Mouse (Mus musculus) midbrain, embryonic 12.5 days (tissue): Measurements from ENCODE around the gene Gm45337. TPM values are rescaled to one million over a fixed set of nuclear protein-coding genes. Genes with fewer than 3 reads are reported as not detected.
"Not testable (repeated sequence)": the region's sequence is repeated elsewhere in the genome, so short reads cannot be mapped to it uniquely, and the experiment has no call there.

ENCODE experiments used
- ATAC-seq: fragments of 200-750 bp; cut with Nextera tagmentation; 2 replicates; pipeline ENCODE4 v1.8.0; 2017; ENCODE audit warnings: low read depth, moderate TSS enrichment, moderate library complexity; ENCODE audit not compliant: low FRiP score
- H3K27ac ChIP-seq: fragments of 300-500 bp; sonication (generic); replicated peaks from 2 replicates; pipeline ENCODE4 v1.5.1; 2016; ENCODE audit warnings: mild to moderate bottlenecking
- H3K27me3 ChIP-seq: fragments of 300-500 bp; sonication (generic); 2 replicates; pipeline ENCODE4 v1.6.1; 2016; ENCODE audit warnings: mild to moderate bottlenecking
- H3K36me3 ChIP-seq: fragments of 300-500 bp; sonication (generic); 2 replicates; pipeline ENCODE4 v1.6.1; 2016
- H3K4me1 ChIP-seq: fragments of 300-500 bp; sonication (generic); 2 replicates; pipeline ENCODE4 v1.6.1; 2016
- H3K4me2 ChIP-seq: fragments of 300-500 bp; sonication (generic); replicated peaks from 2 replicates; pipeline ENCODE4 v1.6.1; 2016; ENCODE audit warnings: mild to moderate bottlenecking, moderate library complexity
- H3K4me3 ChIP-seq: fragments of 300-500 bp; sonication (generic); 2 replicates; pipeline ENCODE4 v1.5.1; 2016; ENCODE audit warnings: mild to moderate bottlenecking
- H3K9ac ChIP-seq: fragments of 300-500 bp; sonication (generic); replicated peaks from 2 replicates; pipeline ENCODE4 v1.6.1; 2016; ENCODE audit warnings: mild to moderate bottlenecking, moderate library complexity
- H3K9me3 ChIP-seq: fragments of 300-500 bp; sonication (generic); 2 replicates; pipeline ENCODE4 v1.6.1; 2016; ENCODE audit warnings: mild to moderate bottlenecking
- WGBS: fragments of 180-500 bp; shearing (Covaris S2); methylation state at CpG from one replicate; pipeline ENCODE4 v1.1.7; 2016; 5-methylcytosine and 5-hydroxymethylcytosine counted together
- polyA plus RNA-seq: library from polyadenylated mRNA; unstranded; fragments of >200 nt; fragmentation: Nextera tagmentation; extraction: Ambion mirVana; gene quantifications from 2 replicates; pipeline ENCODE4 v1.2.1, GENCODE M21; 2016

The Gm45337 gene
- polyA plus RNA-seq, 1 experiment from 2014 or later = not detected

- H3K4me3 ChIP-seq = no peak overlapping the region
- H3K36me3 ChIP-seq = no peaks in the 10 kb centered on the region
- no peaks in the 10 kb centered on the region for H3K9me3 ChIP-seq
- 0% methylated on average over 1 of the region's 1 CpGs for WGBS
- H3K27me3 ChIP-seq = peaks cover 7% of the 10 kb centered on the region; the same call in 1 of the 2 replicates
- H3K27ac ChIP-seq = no peak overlapping the region
- no peak overlapping the region for H3K4me2 ChIP-seq
- ATAC-seq = no peak
- H3K4me1 ChIP-seq = no peaks in the 10 kb centered on the region
- no peak overlapping the region for H3K9ac ChIP-seq
Measured at GRCm38 (mm10) chr7:142146033-142146432, 1.6 kb upstream of the Gm45337 start.

DNA sequence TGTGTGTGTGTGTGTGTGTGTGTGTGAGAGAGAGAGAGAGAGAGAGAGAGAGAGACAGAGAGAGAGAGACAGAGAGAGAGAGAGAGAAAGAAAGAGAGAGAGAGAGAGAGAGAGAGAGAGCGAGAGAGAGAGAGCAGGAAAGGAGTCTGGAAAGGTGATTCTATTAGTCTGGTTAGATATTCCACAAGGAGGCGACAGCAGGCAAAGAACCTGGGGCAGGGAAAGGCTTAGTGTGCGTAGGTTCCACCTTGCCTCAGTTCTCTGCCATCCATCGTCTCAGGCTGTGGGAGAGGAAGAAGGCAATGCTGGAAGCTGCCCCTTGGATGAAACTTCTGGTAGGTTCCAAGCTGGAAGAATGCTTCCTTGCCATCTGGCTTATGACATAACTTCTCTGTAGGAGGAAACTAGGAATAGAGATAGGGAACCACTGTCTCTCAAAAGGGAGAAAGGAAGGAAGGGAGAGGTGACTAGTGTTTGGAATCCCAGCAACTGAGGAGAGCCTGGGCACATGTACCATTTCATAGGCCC lies 1.1 kb upstream of the Gm45337 start:
- peaks cover 7% of the 10 kb centered on the region; the same call in 1 of the 2 replicates for H3K27me3 ChIP-seq
- no peaks in the 10 kb centered on the region for H3K4me1 ChIP-seq
- no peak overlapping the region for H3K9ac ChIP-seq
- WGBS = 57% methylated on average over 4 of the region's 4 CpGs
- no peak overlapping the region for H3K4me2 ChIP-seq
- H3K36me3 ChIP-seq = no peaks in the 10 kb centered on the region
- H3K27ac ChIP-seq = no peak overlapping the region
- H3K9me3 ChIP-seq = no peaks in the 10 kb centered on the region
- no peak for ATAC-seq
- no peak overlapping the region for H3K4me3 ChIP-seq

DNA sequence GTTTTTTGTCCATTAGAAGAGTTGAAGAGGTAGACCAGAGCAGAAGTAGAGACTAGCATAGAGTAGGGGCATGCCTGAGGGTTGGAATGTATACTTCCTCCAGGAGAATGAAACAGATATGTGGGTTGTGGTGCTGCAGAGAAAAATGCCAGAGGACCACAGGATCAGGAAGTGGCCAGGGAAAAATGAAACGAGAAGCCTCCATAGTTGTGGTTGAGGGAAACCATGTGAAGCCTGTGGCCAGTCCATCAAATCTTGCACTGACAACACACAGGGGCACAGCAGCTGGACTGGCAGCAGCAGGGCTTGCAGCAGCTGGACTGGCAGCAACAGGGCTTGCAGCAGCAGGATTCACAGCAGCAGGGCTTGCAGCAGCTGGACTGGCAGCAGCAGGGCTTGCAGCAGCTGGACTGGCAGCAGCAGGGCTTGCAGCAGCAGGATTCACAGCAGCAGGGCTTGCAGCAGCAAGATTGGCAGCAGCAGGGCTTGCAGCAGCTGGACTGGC lies 849 bp downstream of the Gm45337 start:
- not testable (repeated sequence) for H3K27me3 ChIP-seq, ATAC-seq, H3K9ac ChIP-seq, H3K4me3 ChIP-seq, H3K4me2 ChIP-seq, H3K4me1 ChIP-seq, H3K27ac ChIP-seq, H3K36me3 ChIP-seq, H3K9me3 ChIP-seq
- WGBS = 65% methylated on average over 1 of the region's 1 CpGs

GRCm38 (mm10) chr7:142140696-142141095 lies 3.7 kb downstream of the Gm45337 start:
- Histone ChIP-seq H3K9ac (no peak overlapping the region), H3K4me3 (no peak overlapping the region), H3K4me1 (no peaks in the 10 kb centered on the region), H3K27ac (no peak overlapping the region), H3K9me3 (no peaks in the 10 kb centered on the region), H3K27me3 (peaks cover 7% of the 10 kb centered on the region; the same call in 1 of the 2 replicates), H3K36me3 (no peaks in the 10 kb centered on the region), H3K4me2 (no peak overlapping the region)
- 53% methylated on average over 1 of the region's 1 CpGs for WGBS
- no peak for ATAC-seq

DNA sequence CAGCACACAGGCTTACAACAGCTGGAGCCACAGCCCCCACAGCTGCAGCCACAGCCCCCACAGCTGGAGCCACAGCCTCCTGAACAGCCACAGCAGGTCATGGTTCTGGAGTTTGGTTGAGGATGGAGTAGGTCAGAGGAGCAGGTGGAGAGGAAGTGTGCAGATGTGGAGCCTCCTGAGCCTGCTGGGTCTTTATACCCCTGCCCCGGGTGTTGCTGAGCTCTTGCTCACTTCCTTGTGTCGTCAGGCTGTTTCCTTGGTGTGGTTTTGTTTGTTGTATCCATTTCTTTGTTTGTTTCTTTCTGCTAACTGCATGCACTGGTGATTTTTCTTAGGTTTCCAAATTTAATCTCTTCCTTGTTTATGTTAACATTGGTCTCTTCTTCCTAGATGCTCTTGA lies 8.5 kb downstream of the Gm45337 start, which contains the start of gene Gm39115:
Gene Gm39115, minus strand, starts transcription at position 101 of the 400 bp plus-strand sequence.
- H3K9me3 ChIP-seq, H3K4me2 ChIP-seq, H3K36me3 ChIP-seq, H3K27ac ChIP-seq, H3K27me3 ChIP-seq, H3K4me1 ChIP-seq, ATAC-seq, H3K4me3 ChIP-seq, H3K9ac ChIP-seq: not testable (repeated sequence)
- WGBS = 51% methylated on average over 2 of the region's 2 CpGs

DNA sequence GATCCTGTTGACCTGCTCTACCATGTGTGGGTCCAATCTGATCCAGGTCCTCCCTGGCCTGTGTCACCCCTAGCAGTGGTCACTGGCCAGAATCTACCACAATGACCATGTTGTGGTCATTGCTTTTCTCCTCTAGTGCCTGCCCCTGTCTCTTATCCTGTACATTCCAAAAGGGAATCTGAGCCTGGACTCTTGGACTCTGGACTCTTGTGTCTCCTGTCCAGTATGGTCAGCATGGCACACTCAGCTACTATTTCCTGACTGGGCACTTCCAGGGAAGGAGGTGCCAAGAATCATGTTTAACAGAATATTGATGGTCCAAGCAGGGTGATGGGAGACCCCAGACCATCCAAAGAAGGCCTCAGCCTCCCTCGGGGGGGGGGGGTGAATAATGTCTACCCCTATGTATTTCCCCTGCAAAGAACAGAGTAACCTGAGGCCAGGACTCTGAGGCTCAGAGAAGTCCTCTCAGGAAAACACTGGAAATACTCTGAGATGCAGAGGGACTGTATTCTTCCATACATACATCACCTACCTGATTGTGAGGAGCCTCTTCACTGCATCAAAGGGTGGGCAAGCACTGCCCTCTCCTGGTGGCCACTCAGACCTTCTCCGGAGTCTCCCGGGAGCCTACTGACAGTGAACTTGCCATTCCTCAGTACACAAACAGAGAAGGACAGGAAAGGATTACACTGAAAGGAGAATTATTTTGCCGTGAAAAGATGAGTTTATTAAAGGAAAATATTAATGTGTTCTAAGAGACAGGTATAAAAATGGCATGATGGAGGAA lies 10.0 kb downstream of the Gm45337 start:
- Histone ChIP-seq H3K9ac (no peak overlapping the region), H3K4me1 (no peaks in the 10 kb centered on the region), H3K4me3 (no peak overlapping the region), H3K4me2 (no peak overlapping the region), H3K36me3 (no peaks in the 10 kb centered on the region), H3K27me3 (peaks cover 3% of the 10 kb centered on the region; the same call in 1 of the 2 replicates), H3K9me3 (no peaks in the 10 kb centered on the region), H3K27ac (no peak overlapping the region)
- no peak for ATAC-seq
- 55% methylated on average over 4 of the region's 4 CpGs for WGBS

DNA sequence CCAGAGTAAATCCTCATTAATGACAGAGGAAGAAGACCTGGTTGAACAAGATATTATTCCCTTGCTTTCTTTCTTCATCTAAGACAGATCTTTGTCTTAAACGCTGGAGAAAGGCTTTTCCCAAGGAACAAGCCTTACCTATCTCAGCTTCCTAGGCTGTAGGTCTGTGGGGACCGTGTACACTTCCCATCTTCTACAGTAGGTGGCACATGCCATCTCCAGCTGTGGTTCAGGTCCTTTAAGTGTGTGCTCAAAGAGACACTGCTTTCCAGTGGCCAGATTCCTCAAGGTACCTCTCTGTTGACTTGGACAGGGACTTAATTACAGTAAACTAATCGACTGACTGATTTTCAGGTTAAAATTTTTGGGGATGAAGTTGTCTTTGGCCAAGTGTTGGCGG lies 15.6 kb downstream of the Gm45337 start:
- no peaks in the 10 kb centered on the region for H3K36me3 ChIP-seq
- no peak overlapping the region for H3K4me3 ChIP-seq
- WGBS = 55% methylated on average over 4 of the region's 4 CpGs
- peaks cover 3% of the 10 kb centered on the region; the same call in 1 of the 2 replicates for H3K27me3 ChIP-seq
- H3K9ac ChIP-seq = no peak overlapping the region
- no peak overlapping the region for H3K27ac ChIP-seq
- no peak overlapping the region for H3K4me2 ChIP-seq
- no peaks in the 10 kb centered on the region for H3K4me1 ChIP-seq
- no peaks in the 10 kb centered on the region for H3K9me3 ChIP-seq
- no peak for ATAC-seq

- not testable (repeated sequence) for H3K9ac ChIP-seq, H3K4me2 ChIP-seq, H3K9me3 ChIP-seq, H3K36me3 ChIP-seq, H3K4me3 ChIP-seq, H3K4me1 ChIP-seq, ATAC-seq, H3K27me3 ChIP-seq, H3K27ac ChIP-seq
- 91% methylated on average over 1 of the region's 1 CpGs for WGBS
Measured at GRCm38 (mm10) chr7:142120629-142121028, 23.8 kb downstream of the Gm45337 start, which contains the start of gene Gm45618. TSS of gene Gm45618 (minus strand) at chr7:142120729.

DNA sequence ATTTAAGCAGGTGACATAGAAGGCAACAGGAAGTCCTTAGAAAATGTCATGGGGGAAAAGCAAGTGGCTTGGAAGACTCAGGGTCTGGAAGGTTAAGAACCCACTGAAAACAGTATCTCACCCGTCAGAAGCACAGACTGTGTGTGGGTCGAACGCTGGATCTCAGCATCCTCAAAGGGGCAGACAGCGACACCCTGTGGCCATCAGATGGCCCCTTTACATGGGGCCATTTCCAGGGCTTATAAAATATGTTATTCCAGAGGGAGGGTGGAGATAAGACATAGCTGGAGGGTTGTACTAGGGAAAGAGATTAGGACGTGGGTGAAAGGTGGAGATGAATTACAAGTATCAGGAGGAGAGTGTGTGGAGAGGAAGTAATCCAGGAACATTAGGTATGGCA lies 24.8 kb downstream of the Gm45337 start:
- H3K27ac ChIP-seq = no peak overlapping the region
- H3K36me3 ChIP-seq = no peaks in the 10 kb centered on the region
- no peak overlapping the region for H3K4me3 ChIP-seq
- no peak overlapping the region for H3K9ac ChIP-seq
- no peak for ATAC-seq
- H3K4me2 ChIP-seq = no peak overlapping the region
- no peaks in the 10 kb centered on the region for H3K27me3 ChIP-seq
- H3K9me3 ChIP-seq = no peaks in the 10 kb centered on the region
- WGBS = 20% methylated on average over 5 of the region's 5 CpGs
- no peaks in the 10 kb centered on the region for H3K4me1 ChIP-seq

DNA sequence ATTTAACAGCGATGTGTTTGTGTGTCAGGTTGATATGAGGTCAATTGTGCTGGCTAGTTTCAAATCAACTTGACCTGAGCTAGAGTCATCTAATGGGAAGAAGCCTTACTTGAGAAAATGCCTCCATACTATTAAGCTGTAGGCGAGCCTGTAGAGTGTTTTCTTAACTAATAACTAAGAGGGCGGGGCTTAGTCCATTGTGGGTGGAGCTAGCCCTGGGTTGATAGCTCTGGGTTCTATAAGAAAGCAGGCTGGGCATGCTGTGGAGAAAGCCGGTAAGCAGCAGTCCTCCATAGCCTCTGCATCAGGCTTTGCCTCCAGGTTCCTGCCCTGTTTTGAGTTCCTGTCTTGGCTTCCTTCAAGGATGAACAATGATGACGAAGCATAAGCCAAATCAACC lies 39.7 kb downstream of the Gm45337 start:
- H3K36me3 ChIP-seq = no peaks in the 10 kb centered on the region
- H3K9me3 ChIP-seq = no peaks in the 10 kb centered on the region
- H3K9ac ChIP-seq = no peak overlapping the region
- H3K4me2 ChIP-seq = no peak overlapping the region
- no peaks in the 10 kb centered on the region for H3K27me3 ChIP-seq
- no peak for ATAC-seq
- H3K27ac ChIP-seq = no peak overlapping the region
- WGBS = 66% methylated on average over 5 of the region's 5 CpGs
- H3K4me3 ChIP-seq = no peak overlapping the region
- peaks cover 5% of the 10 kb centered on the region; the same call in 1 of the 2 replicates for H3K4me1 ChIP-seq

DNA sequence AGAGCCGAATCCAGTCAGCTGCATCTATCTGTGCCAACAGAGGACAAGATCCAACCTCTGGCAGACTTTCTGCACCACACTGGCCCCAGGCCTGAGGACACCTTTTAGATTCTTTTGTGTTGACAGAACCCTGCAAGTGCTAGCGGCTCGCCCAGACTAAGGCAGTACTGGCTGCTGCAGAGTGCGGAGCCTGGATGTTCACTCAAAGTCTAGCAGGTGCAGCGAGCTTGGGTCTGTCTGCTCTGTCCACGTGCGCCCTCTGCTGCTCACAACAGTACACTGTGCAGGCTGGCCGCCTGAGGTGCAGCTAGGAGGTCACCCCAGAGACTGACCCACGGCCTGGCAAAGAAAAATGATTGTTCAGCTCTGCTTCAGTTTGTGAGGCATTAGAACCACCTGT lies 46.6 kb downstream of the Gm45337 start:
- peaks cover 35% of the 10 kb centered on the region for H3K27me3 ChIP-seq
- no peak overlapping the region for H3K4me3 ChIP-seq
- H3K27ac ChIP-seq = no peak overlapping the region
- H3K4me1 ChIP-seq = peaks cover 22% of the 10 kb centered on the region
- no peaks in the 10 kb centered on the region for H3K36me3 ChIP-seq
- no peaks in the 10 kb centered on the region for H3K9me3 ChIP-seq
- 9% methylated on average over 9 of the region's 9 CpGs for WGBS
- H3K9ac ChIP-seq = no peak overlapping the region
- no peak overlapping the region; the same call in 1 of the 2 replicates for H3K4me2 ChIP-seq
- ATAC-seq = peak; percentile 36

DNA sequence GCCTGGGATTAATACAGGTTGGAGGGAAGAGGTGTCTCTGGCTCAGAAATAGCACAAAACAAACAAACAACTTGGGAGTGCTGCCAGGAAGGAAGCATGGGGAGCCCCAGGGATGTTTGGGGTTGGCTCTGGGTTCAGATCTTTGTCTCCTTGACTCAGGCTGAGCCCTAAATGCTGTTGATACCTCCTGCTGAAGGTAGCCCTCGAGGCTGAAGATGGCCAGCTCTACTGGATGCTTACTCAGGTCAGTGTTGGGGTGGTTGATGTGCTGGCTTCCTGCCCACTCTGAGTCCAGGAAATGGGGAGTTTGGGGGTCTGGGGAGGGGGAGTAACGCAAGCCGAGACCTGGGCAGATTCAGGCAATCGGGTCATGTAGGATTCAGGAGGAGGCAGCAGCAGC lies 47.7 kb downstream of the Gm45337 start:
- H3K36me3 ChIP-seq = no peaks in the 10 kb centered on the region
- H3K4me1 ChIP-seq = peaks cover 33% of the 10 kb centered on the region
- no peak overlapping the region for H3K27ac ChIP-seq
- ATAC-seq = no peak
- H3K27me3 ChIP-seq = peaks cover 37% of the 10 kb centered on the region
- no peak overlapping the region for H3K4me3 ChIP-seq
- no peak overlapping the region for H3K4me2 ChIP-seq
- H3K9me3 ChIP-seq = no peaks in the 10 kb centered on the region
- WGBS = 72% methylated on average over 4 of the region's 4 CpGs
- no peak overlapping the region for H3K9ac ChIP-seq
